Mouse (Mus musculus) CD8-positive naive resting alpha-beta T cell, adult 57 days (primary cell): ENCODE measurements around the gene Rsrp1. TPM values are rescaled to one million over a fixed set of nuclear protein-coding genes. Genes with fewer than 3 reads are reported as not detected.

Experiments
- total RNA-seq: library from RNA; stranded (reverse); gene quantifications from one replicate; pipeline ENCODE4 v1.2.4, GENCODE M21; 2023

Gene Rsrp1
- total RNA-seq = 374 TPM

DNA sequence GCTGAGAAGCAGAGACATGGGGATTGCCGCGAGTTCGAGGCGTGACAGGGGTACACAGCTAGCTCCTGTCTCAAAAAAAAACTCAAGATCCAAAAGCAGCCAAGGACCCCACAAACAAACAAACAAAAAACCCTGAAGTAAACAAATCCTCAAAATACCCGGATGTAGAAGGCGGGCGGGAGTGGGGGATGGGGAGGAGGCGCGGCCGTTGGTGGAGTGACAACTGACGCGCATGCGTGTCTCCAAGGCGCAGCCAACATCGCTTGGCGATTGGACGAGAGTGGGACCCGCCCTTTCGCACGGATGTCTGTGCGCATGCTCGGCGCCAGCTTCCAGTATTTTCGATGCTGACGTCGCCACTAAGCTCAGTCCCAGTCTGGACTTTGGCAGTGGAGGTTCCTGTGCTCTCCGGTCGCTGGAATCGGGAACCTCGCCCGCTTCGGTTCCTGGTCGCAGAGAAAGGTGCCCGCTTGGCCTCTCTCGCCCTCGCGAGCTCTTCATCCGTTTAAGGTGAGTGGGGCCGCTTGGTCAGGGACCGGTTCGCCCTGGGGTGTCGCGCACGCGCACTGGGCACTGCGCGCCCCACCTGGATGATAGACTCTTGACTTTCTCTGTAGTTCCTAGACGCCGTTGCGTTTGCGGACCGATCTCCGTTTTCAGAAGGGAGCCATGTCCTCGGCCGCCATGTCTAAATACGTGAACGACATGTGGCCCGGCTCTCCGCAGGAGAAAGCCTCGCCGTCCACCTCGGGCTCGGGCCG is at the start of gene Rsrp1:
Gene Rsrp1, plus strand, starts transcription at position 335 of the 761 bp plus-strand sequence.

DNA sequence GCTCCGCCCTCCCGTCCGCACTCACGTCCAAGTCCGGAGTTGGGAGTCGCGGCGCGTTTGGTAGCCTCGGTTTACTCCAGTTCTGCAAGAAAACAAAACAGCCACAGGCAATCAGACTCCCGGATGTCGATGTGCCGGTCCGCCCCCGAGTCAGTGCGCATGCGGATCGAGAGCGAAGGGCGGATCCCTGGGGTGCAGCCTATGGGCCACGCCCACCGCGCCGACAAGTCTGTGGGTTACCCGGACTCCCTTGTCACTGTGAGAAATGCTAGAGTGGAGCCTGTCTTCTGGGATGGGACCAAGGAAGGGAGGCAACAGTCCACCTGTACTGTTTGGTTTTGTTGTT is 8.6 kb upstream of the Rsrp1 start, which contains the start of gene Tmem50a:
Gene Tmem50a, minus strand, starts transcription at position 161 of the 346 bp plus-strand sequence.

DNA sequence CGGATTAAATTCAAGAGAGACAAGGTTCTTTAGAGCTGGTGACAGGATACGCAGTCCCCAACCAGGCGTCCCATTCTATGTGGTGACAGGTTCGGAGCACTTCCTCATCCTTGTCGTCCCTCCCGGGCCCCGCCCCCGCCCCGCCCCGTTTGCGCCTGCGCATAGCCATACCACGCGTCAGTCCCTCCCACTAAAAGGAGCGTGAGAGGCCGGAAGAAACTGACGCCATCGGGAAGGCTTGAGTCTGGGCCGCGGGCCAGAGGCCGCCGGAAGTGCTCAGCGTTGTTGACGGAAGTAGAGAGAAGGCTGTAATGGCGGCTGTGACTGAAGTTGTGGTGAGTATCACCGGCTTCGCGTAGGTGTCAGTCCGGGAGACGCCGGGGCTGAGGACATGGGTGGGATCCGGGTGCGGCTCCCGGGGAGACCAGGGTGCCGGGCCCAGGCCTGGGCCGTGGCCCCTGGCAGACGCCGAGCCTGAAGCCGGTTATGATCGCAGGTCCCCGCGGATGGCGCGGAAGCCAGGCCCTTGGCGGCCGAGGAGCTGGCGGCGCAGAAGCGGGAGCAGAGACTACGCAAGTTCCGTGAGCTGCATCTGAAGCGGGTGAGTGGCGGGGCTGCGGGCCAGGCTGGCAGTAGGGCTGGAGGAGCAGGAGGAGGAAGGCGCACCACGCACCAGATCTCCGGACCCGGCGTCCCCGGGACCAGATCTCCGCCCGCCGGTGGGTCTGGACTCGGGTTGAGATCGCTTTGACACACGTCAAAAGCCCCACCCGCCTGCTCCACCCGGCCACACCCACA is 7.5 kb downstream of the Rsrp1 start, which contains the start of gene Syf2:
Gene Syf2, plus strand, starts transcription at position 215 of the 798 bp plus-strand sequence.

Other genes starting within 250 kb of the Rsrp1 start
- gene Man1c1, start 219.3 kb upstream of the Rsrp1 start, total RNA-seq = 6.5 TPM
- gene Ldlrap1, start 155.6 kb upstream of the Rsrp1 start, total RNA-seq = 141 TPM
- 36.3 TPM for gene Maco1, start 70.2 kb upstream of the Rsrp1 start, total RNA-seq
- not detected for gene Rhd, start 59.1 kb upstream of the Rsrp1 start, total RNA-seq
- 155 TPM for gene Tmem50a, start 8.6 kb upstream of the Rsrp1 start, total RNA-seq
- 195 TPM for gene Syf2, start 7.3 kb downstream of the Rsrp1 start, total RNA-seq
- 182 TPM for gene Runx3, start 197.1 kb downstream of the Rsrp1 start, total RNA-seq